Mouse (Mus musculus): Measurements from ENCODE around the gene Hcn1. TPM values are rescaled to one million over a fixed set of nuclear protein-coding genes. Genes with fewer than 3 reads are reported as not detected.

The Hcn1 gene
- polyA plus RNA-seq, 1 experiment from 2014 or later, result 0.57 TPM

GRCm38 (mm10) chr13:117827628-117828027, 225.5 kb downstream of the Hcn1 start:
- no peaks in the 10 kb centered on the region for H3K27me3 ChIP-seq (ENCODE audit: control insufficient read depth, insufficient read depth, low read depth, low read length)
- no peak for ATAC-seq
- 82% methylated on average over 5 of the region's 5 CpGs for WGBS

DNA sequence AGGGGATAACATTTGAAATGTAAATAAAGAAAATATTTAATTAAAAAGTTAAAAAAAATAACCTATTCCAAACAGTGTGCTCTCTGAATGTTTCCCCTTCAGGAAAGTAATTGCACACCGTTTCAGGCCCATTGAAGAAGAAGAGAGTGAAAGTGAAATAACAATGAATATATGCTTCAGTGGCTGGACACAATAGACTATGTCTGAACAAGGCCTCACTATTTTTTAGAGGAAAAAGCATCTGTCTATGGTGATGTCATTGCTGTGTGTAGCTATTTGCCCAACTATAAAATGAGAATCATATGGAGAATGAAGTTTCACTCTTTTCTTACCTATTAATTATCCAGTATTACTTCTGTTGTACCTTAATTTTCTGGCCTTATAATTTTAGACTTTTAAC, 234.5 kb downstream of the Hcn1 start:
- Histone ChIP-seq H3K9me3 (replicated peaks; ENCODE audit: control insufficient read depth, low read length, poor library complexity, severe bottlenecking) (no peaks in the 10 kb centered on the region), H3K4me2 (ENCODE audit: low read length) (no peak overlapping the region), H3K4me3 (ENCODE audit: low read depth, low read length) (no peak overlapping the region), H3K4me1 (ENCODE audit: control insufficient read depth, insufficient read depth, low read length) (no peaks in the 10 kb centered on the region), H3K36me3 (ENCODE audit: control insufficient read depth, insufficient read depth, low read length) (no peaks in the 10 kb centered on the region), H3K9ac (ENCODE audit: low read depth, low read length) (no peak overlapping the region), H3K27me3 (ENCODE audit: control insufficient read depth, insufficient read depth, low read depth, low read length) (no peaks in the 10 kb centered on the region), H3K27ac (ENCODE audit: low read length) (no peak overlapping the region)
- WGBS, result 10% methylated on average over 1 of the region's 1 CpGs
- ATAC-seq, result no peak

More at GRCm38 (mm10) chr13:117827628-117828027, 225.5 kb downstream of the Hcn1 start:
- H3K4me2 ChIP-seq (ENCODE audit: low read length), result no peak overlapping the region
- H3K36me3 ChIP-seq (ENCODE audit: control insufficient read depth, insufficient read depth, low read length), result no peaks in the 10 kb centered on the region
- H3K9me3 ChIP-seq (replicated peaks; ENCODE audit: control insufficient read depth, low read length, poor library complexity, severe bottlenecking), result no peaks in the 10 kb centered on the region
- no peak overlapping the region for H3K4me3 ChIP-seq (ENCODE audit: low read depth, low read length)
- no peak overlapping the region for H3K9ac ChIP-seq (ENCODE audit: low read depth, low read length)
- H3K4me1 ChIP-seq (ENCODE audit: control insufficient read depth, insufficient read depth, low read length), result no peaks in the 10 kb centered on the region
- H3K27ac ChIP-seq (ENCODE audit: low read length), result no peak overlapping the region

DNA sequence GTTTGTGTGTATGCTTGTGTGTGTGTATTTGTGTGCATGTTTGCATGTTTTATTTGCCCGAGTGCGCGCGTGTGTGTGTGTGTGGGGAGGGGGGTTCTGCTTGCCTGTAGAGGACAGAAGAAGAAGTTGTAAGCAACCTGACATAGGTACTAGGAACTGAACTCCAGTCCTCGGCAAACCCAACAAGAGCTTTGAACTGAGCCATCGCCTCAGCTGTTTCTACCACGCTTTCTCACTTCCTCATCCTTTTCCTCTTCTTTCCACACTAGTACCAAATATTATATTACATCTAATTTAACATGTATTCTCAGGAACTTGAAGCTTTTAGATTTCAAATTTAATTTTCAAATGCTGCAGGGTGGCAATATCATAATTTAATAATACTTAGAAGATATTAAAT, 236.1 kb downstream of the Hcn1 start:
- H3K4me1 ChIP-seq (ENCODE audit: control insufficient read depth, insufficient read depth, low read length), result no peaks in the 10 kb centered on the region
- no peak overlapping the region for H3K4me2 ChIP-seq (ENCODE audit: low read length)
- H3K9ac ChIP-seq (ENCODE audit: low read depth, low read length), result no peak overlapping the region
- 92% methylated on average over 7 of the region's 7 CpGs for WGBS
- H3K4me3 ChIP-seq (ENCODE audit: low read depth, low read length), result no peak overlapping the region
- no peaks in the 10 kb centered on the region for H3K27me3 ChIP-seq (ENCODE audit: control insufficient read depth, insufficient read depth, low read depth, low read length)
- no peaks in the 10 kb centered on the region for H3K36me3 ChIP-seq (ENCODE audit: control insufficient read depth, insufficient read depth, low read length)
- no peak for ATAC-seq
- H3K9me3 ChIP-seq (replicated peaks; ENCODE audit: control insufficient read depth, low read length, poor library complexity, severe bottlenecking), result no peaks in the 10 kb centered on the region
- no peak overlapping the region for H3K27ac ChIP-seq (ENCODE audit: low read length)

- Histone ChIP-seq H3K4me3 (ENCODE audit: low read depth, low read length) (no peak overlapping the region), H3K4me1 (ENCODE audit: control insufficient read depth, insufficient read depth, low read length) (no peaks in the 10 kb centered on the region), H3K4me2 (ENCODE audit: low read length) (no peak overlapping the region), H3K9ac (ENCODE audit: low read depth, low read length) (no peak overlapping the region), H3K27ac (ENCODE audit: low read length) (no peak overlapping the region), H3K9me3 (replicated peaks; ENCODE audit: control insufficient read depth, low read length, poor library complexity, severe bottlenecking) (no peaks in the 10 kb centered on the region), H3K36me3 (ENCODE audit: control insufficient read depth, insufficient read depth, low read length) (no peaks in the 10 kb centered on the region), H3K27me3 (ENCODE audit: control insufficient read depth, insufficient read depth, low read depth, low read length) (no peaks in the 10 kb centered on the region)
- no peak for ATAC-seq
These were observed 240.2 kb downstream of the Hcn1 start for GRCm38 (mm10) chr13:117842366-117842765.

GRCm38 (mm10) chr13:117847290-117847689, 245.2 kb downstream of the Hcn1 start:
- ATAC-seq, result no peak
- H3K27me3 ChIP-seq (ENCODE audit: control insufficient read depth, insufficient read depth, low read depth, low read length), result no peaks in the 10 kb centered on the region
- WGBS, result 97% methylated on average over 2 of the region's 2 CpGs
- no peaks in the 10 kb centered on the region for H3K4me1 ChIP-seq (ENCODE audit: control insufficient read depth, insufficient read depth, low read length)
- H3K4me2 ChIP-seq (ENCODE audit: low read length), result no peak overlapping the region
- H3K36me3 ChIP-seq (ENCODE audit: control insufficient read depth, insufficient read depth, low read length), result no peaks in the 10 kb centered on the region
- H3K27ac ChIP-seq (ENCODE audit: low read length), result no peak overlapping the region
- no peak overlapping the region for H3K4me3 ChIP-seq (ENCODE audit: low read depth, low read length)
- H3K9me3 ChIP-seq (replicated peaks; ENCODE audit: control insufficient read depth, low read length, poor library complexity, severe bottlenecking), result no peaks in the 10 kb centered on the region
- H3K9ac ChIP-seq (ENCODE audit: low read depth, low read length), result no peak overlapping the region

DNA sequence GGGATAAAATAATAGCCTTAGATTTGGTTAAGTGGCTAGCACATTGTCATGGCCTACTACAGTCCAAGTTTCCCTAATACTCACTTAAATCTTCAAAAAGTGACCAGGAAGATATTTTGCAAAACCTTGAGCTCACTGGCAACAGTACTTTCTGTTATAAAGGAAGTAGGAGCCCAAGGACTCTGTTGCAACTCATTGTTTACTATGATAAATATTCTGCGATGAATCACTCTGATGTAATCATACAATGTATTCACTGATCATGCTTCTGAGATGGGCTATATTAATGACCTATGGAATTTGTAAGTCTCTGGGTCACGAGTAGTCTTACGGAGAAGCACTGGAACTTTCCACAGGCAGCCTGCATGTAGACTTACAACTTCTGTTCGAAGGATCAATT, 246.6 kb downstream of the Hcn1 start:
- no peaks in the 10 kb centered on the region for H3K36me3 ChIP-seq (ENCODE audit: control insufficient read depth, insufficient read depth, low read length)
- no peaks in the 10 kb centered on the region for H3K9me3 ChIP-seq (replicated peaks; ENCODE audit: control insufficient read depth, low read length, poor library complexity, severe bottlenecking)
- no peaks in the 10 kb centered on the region for H3K4me1 ChIP-seq (ENCODE audit: control insufficient read depth, insufficient read depth, low read length)
- no peak overlapping the region for H3K9ac ChIP-seq (ENCODE audit: low read depth, low read length)
- no peak for ATAC-seq
- no peaks in the 10 kb centered on the region for H3K27me3 ChIP-seq (ENCODE audit: control insufficient read depth, insufficient read depth, low read depth, low read length)
- 91% methylated on average over 4 of the region's 4 CpGs for WGBS
- H3K4me2 ChIP-seq (ENCODE audit: low read length), result no peak overlapping the region
- no peak overlapping the region for H3K27ac ChIP-seq (ENCODE audit: low read length)
- H3K4me3 ChIP-seq (ENCODE audit: low read depth, low read length), result no peak overlapping the region

DNA sequence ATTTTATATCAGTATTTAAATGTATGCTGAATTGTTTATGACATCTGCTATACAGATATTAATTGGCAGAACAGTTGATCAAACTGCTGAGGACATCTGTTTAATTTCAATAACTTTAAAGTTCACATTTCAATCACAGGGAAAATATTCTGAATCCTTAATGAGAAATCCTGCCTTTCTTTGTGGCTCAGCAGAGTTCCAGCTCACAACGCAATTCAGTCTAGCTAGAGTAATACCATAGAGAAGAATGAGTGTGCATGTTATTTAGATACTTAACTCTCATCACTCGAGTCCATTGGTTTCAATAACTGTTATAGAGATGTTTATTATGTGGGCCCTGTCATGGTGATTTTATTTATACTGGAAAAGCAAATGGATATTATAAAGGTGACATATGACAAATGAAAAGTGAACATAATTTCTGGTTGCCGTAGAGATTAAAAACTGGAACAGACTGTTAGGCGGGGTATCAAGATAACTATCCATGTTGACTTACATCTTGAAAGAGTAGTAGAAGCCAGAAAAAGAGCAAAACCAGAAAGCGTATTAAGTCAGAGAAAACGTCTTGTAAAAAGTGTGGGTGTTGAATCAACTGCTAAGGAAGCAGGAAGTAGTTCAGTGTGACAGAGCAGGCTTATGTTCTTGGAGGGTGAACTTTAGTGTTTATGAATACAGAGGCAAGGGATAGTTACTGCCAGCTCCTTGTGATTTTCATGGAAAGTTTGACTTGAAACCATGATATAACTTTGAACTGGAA, 250.0 kb downstream of the Hcn1 start:
- Histone ChIP-seq H3K4me2 (ENCODE audit: low read length) (no peak overlapping the region), H3K4me1 (ENCODE audit: control insufficient read depth, insufficient read depth, low read length) (no peaks in the 10 kb centered on the region), H3K36me3 (ENCODE audit: control insufficient read depth, insufficient read depth, low read length) (no peaks in the 10 kb centered on the region), H3K4me3 (ENCODE audit: low read depth, low read length) (no peak overlapping the region), H3K9ac (ENCODE audit: low read depth, low read length) (no peak overlapping the region), H3K27me3 (ENCODE audit: control insufficient read depth, insufficient read depth, low read depth, low read length) (no peaks in the 10 kb centered on the region), H3K9me3 (replicated peaks; ENCODE audit: control insufficient read depth, low read length, poor library complexity, severe bottlenecking) (no peaks in the 10 kb centered on the region), H3K27ac (ENCODE audit: low read length) (no peak overlapping the region)
- ATAC-seq, result no peak
- WGBS, result 77% methylated on average over 6 of the region's 6 CpGs

- Histone ChIP-seq H3K9me3 (replicated peaks; ENCODE audit: control insufficient read depth, low read length, poor library complexity, severe bottlenecking) (no peaks in the 10 kb centered on the region), H3K27ac (ENCODE audit: low read length) (no peak overlapping the region), H3K27me3 (ENCODE audit: control insufficient read depth, insufficient read depth, low read depth, low read length) (no peaks in the 10 kb centered on the region), H3K9ac (ENCODE audit: low read depth, low read length) (no peak overlapping the region), H3K4me1 (ENCODE audit: control insufficient read depth, insufficient read depth, low read length) (no peaks in the 10 kb centered on the region), H3K4me2 (ENCODE audit: low read length) (no peak overlapping the region), H3K4me3 (ENCODE audit: low read depth, low read length) (no peak overlapping the region), H3K36me3 (ENCODE audit: control insufficient read depth, insufficient read depth, low read length) (no peaks in the 10 kb centered on the region)
- WGBS, result 93% methylated on average over 2 of the region's 2 CpGs
- ATAC-seq, result no peak
These were observed 250.6 kb downstream of the Hcn1 start for GRCm38 (mm10) chr13:117852711-117853051.

DNA sequence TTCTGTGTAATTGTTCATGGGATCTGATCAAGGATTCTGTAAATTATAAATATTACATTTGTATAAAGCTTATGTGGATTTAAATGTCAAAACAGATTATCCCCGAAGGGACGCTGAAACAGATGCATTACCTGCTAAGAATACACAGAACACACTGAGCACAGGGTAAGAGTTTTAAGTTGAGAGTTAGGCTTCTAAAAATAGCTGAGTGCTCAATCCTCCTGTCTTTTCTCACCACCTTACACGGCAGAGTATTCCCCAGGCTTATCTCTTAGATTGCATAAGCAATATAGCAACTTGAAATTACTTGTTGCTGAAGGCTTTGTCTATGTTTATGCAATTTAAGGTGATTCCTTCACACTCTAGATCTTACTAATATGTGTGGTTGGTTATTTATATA, 256.3 kb downstream of the Hcn1 start:
- no peak overlapping the region for H3K4me2 ChIP-seq (ENCODE audit: low read length)
- no peak overlapping the region for H3K27ac ChIP-seq (ENCODE audit: low read length)
- 76% methylated on average over 3 of the region's 3 CpGs for WGBS
- no peaks in the 10 kb centered on the region for H3K9me3 ChIP-seq (replicated peaks; ENCODE audit: control insufficient read depth, low read length, poor library complexity, severe bottlenecking)
- H3K36me3 ChIP-seq (ENCODE audit: control insufficient read depth, insufficient read depth, low read length), result no peaks in the 10 kb centered on the region
- H3K27me3 ChIP-seq (ENCODE audit: control insufficient read depth, insufficient read depth, low read depth, low read length), result no peaks in the 10 kb centered on the region
- H3K4me1 ChIP-seq (ENCODE audit: control insufficient read depth, insufficient read depth, low read length), result no peaks in the 10 kb centered on the region
- ATAC-seq, result no peak
- H3K4me3 ChIP-seq (ENCODE audit: low read depth, low read length), result no peak overlapping the region
- no peak overlapping the region for H3K9ac ChIP-seq (ENCODE audit: low read depth, low read length)
